Mouse (Mus musculus) embryonic facial prominence, embryonic 12.5 days (tissue): ENCODE measurements at regions not wholly inside any gene's neighbourhood (a gene's known extent, or its start where the extent isn't known, plus 50 kb on each side); places are given as distances from the start of the nearest gene placed in this dataset.

Source experiments
- ATAC-seq: fragments of 200-750 bp; cut with Nextera tagmentation; 2 replicates; pipeline ENCODE4 v1.8.0; 2017; ENCODE audit not compliant: insufficient number of reproducible peaks, insufficient read depth, low FRiP score, low TSS enrichment
- H3K27ac ChIP-seq: fragments of 300-500 bp; sonication (generic); 2 replicates; pipeline ENCODE4 v1.5.1; 2016; ENCODE audit warnings: mild to moderate bottlenecking
- H3K27me3 ChIP-seq: fragments of 300-500 bp; sonication (generic); 2 replicates; pipeline ENCODE4 v1.6.1; 2016; ENCODE audit warnings: mild to moderate bottlenecking, moderate library complexity
- H3K36me3 ChIP-seq: fragments of 300-500 bp; sonication (generic); 2 replicates; pipeline ENCODE4 v1.6.1; 2016; ENCODE audit warnings: mild to moderate bottlenecking
- H3K4me1 ChIP-seq: fragments of 300-500 bp; sonication (generic); 2 replicates; pipeline ENCODE4 v1.6.1; 2016
- H3K4me2 ChIP-seq: fragments of 300-500 bp; sonication (generic); replicated peaks from 2 replicates; pipeline ENCODE4 v1.6.1; 2016; ENCODE audit warnings: mild to moderate bottlenecking, moderate library complexity
- H3K4me3 ChIP-seq: fragments of 300-500 bp; sonication (generic); 2 replicates; pipeline ENCODE4 v1.5.1; 2016; ENCODE audit warnings: mild to moderate bottlenecking
- H3K9ac ChIP-seq: fragments of 300-500 bp; sonication (generic); 2 replicates; pipeline ENCODE4 v1.6.1; 2016; ENCODE audit warnings: mild to moderate bottlenecking, moderate library complexity
- H3K9me3 ChIP-seq: fragments of 300-500 bp; sonication (generic); 2 replicates; pipeline ENCODE4 v1.6.1; 2016; ENCODE audit warnings: mild to moderate bottlenecking, moderate library complexity
- WGBS: fragments of 180-500 bp; shearing (Covaris S2); methylation state at CpG from one replicate; pipeline ENCODE4 v1.1.7; 2016; 5-methylcytosine and 5-hydroxymethylcytosine counted together

DNA sequence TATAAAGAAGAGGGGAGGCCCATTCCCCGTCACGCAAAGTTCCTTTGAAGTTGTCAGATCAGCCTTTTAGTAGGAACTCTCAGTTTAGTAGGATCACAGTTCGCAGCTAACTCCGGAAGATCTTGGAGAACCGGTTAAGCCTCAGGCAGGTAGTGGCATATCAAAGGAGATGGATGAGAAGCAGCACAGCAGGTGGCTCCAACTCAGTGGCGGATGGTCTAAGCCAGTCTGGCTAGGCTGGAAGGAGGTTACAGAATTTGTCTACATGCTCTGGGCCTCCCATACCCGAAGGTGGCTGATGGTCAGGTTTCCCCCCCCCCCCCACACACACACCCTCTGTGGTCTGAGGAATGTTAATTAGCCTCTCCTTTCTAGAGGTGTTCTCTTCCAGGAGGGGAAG is 88.5 kb downstream of the Tmem17 start:
- ATAC-seq = no peak

DNA sequence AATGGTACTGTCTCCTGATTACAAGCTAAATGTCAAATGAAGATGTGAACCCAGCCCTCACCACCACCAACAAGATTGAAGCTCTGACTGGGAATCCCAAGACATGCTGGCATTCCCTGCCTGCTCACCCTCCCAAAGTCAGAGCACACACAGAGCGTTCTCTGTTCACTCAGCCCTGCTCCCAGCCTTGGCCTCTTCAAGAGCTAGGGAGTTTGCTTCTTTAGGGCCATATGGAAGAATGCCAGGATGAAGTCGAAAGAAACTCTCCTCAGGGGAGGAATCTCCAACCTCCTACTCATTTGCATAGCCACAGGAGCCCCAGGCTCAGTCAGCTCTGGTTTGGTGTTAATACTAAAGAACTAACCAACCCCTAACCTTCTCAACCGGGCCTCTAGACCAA is 90.1 kb downstream of the Tmem17 start:
- Histone ChIP-seq H3K36me3 (no peaks in the 10 kb centered on the region), H3K4me3 (no peak overlapping the region), H3K9me3 (no peaks in the 10 kb centered on the region), H3K4me1 (no peaks in the 10 kb centered on the region), H3K27me3 (no peaks in the 10 kb centered on the region), H3K4me2 (no peak overlapping the region), H3K9ac (no peak overlapping the region), H3K27ac (no peak overlapping the region)
- ATAC-seq = no peak
- 24% methylated on average over 3 of the region's 3 CpGs for WGBS

More for the DNA sequence above, 88.5 kb downstream of the Tmem17 start:
- no peak overlapping the region for H3K27ac ChIP-seq
- no peaks in the 10 kb centered on the region for H3K27me3 ChIP-seq
- H3K9me3 ChIP-seq = no peaks in the 10 kb centered on the region
- no peaks in the 10 kb centered on the region for H3K4me1 ChIP-seq
- no peaks in the 10 kb centered on the region for H3K36me3 ChIP-seq
- H3K9ac ChIP-seq = no peak overlapping the region
- WGBS = 52% methylated on average over 7 of the region's 7 CpGs
- H3K4me2 ChIP-seq = no peak overlapping the region
- H3K4me3 ChIP-seq = no peak overlapping the region

DNA sequence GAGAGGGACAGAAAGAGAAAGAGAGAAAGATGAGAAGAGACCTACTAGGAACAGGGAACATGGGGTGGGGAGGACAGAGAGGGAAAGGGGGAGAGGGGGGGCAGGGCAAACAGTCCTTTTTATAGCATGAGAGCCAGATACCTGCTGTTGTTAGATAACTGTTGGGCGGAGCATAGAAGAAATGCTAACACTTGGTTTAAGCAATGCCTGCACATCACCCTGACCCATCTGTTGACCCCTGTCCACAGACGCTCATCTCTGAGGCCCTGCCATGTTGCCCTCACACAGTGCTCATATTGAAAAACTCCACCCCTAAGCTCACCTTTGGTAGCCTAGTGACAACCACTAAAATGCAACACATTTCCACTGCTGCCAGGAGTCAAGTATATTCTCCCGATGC is 90.7 kb downstream of the Tmem17 start:
- no peaks in the 10 kb centered on the region for H3K27me3 ChIP-seq
- H3K4me1 ChIP-seq = no peaks in the 10 kb centered on the region
- H3K36me3 ChIP-seq = no peaks in the 10 kb centered on the region
- no peak overlapping the region for H3K4me3 ChIP-seq
- no peak overlapping the region for H3K9ac ChIP-seq
- no peak overlapping the region for H3K4me2 ChIP-seq
- WGBS = 66% methylated on average over 3 of the region's 3 CpGs
- no peak overlapping the region for H3K27ac ChIP-seq
- no peaks in the 10 kb centered on the region for H3K9me3 ChIP-seq
- no peak for ATAC-seq

DNA sequence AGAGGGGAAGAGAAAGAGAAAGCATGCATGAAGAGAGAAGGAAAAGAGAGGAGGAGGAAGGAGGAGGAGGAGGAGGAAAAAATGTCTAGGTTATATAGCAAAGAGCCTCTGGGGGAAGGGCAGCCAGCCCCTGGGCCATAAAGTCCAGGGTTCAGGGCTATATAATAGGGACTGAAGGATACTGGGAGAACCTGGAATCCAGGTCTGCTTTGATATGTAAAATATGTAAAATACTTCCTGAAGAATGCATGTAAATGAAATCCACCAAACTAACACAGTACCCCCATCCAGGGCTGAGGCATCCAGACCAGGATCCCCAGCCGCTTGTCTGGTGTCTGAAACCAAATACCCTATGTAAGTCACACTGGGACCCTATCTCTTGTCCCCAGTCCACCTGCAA is 91.5 kb downstream of the Tmem17 start:
- Histone ChIP-seq H3K9ac (no peak overlapping the region), H3K4me2 (no peak overlapping the region), H3K36me3 (no peaks in the 10 kb centered on the region), H3K4me3 (no peak overlapping the region), H3K9me3 (no peaks in the 10 kb centered on the region), H3K4me1 (no peaks in the 10 kb centered on the region), H3K27ac (no peak overlapping the region), H3K27me3 (no peaks in the 10 kb centered on the region)
- 78% methylated on average over 1 of the region's 1 CpGs for WGBS
- ATAC-seq = no peak

DNA sequence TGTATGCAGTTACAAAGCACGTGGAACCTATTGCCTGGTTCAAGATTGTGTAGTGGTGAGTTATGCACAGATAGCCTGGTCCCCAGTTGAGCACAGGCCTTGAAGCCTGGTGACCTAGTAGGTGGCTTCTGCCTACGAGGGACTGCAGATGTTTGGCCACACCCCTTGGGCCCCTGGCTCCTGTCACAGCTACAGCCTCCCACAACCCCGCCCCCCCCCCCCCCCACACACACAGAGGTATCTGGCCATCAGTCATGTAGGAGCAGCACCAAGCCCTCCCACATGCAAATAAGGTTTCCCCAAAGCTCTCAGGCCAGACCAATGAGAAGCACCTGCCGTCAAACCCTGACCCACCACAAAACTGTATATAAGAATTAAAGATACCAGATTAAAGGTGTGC is 94.5 kb downstream of the Tmem17 start:
- WGBS = 65% methylated on average over 4 of the region's 4 CpGs
- ATAC-seq = no peak
- Histone ChIP-seq H3K4me3 (no peak overlapping the region), H3K27me3 (no peaks in the 10 kb centered on the region), H3K4me1 (peaks cover 14% of the 10 kb centered on the region), H3K9ac (no peak overlapping the region), H3K27ac (no peak overlapping the region), H3K4me2 (no peak overlapping the region), H3K36me3 (no peaks in the 10 kb centered on the region), H3K9me3 (no peaks in the 10 kb centered on the region)

DNA sequence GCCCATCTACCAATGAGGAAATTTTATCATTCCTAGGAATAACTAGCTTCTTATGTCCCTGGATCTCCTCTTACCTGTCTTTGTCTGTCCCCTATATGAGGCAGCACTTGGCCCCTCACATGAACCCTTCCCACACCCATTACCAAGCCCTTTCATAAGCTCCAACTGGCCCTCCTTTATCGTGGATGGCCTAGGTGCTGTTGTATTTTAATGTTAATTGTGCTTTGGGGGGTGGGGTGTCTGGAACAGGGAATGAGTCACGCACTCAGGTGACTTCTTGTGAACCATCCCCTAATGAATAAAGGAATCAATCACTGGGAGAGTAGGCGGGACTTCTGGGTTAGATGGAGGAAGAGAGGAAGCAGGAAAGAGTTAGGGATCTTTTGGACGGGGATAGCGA is 95.8 kb downstream of the Tmem17 start:
- Histone ChIP-seq H3K9me3 (no peaks in the 10 kb centered on the region), H3K36me3 (no peaks in the 10 kb centered on the region), H3K27ac (no peak overlapping the region), H3K4me3 (no peak overlapping the region), H3K9ac (no peak overlapping the region), H3K4me1 (peaks cover 16% of the 10 kb centered on the region), H3K4me2 (no peak overlapping the region), H3K27me3 (no peaks in the 10 kb centered on the region)
- ATAC-seq = no peak
- 84% methylated on average over 5 of the region's 5 CpGs for WGBS

DNA sequence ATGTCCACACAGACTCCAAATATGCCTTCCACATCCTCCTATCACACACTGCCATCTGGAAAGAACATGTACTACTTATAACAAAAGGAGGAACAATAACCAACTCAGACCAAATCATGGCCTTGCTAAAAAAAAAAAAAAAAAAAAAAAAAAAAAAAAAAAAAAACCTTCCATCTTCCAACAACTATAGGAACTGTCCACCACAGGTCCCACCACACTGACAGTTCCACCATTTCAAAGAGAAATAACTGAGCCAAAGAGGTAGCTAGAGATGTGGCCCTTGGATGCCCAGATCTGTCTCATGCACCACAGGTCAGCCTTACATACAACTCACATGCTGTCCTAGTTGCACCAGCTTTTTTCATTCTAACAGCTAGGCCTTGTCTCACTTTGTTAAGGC is 97.1 kb downstream of the Tmem17 start:
- Histone ChIP-seq H3K9me3 (no peaks in the 10 kb centered on the region), H3K4me3 (no peak overlapping the region), H3K9ac (no peak overlapping the region), H3K27me3 (no peaks in the 10 kb centered on the region), H3K36me3 (no peaks in the 10 kb centered on the region), H3K4me1 (peaks cover 16% of the 10 kb centered on the region), H3K4me2 (no peak overlapping the region), H3K27ac (no peak overlapping the region)
- ATAC-seq = no peak

DNA sequence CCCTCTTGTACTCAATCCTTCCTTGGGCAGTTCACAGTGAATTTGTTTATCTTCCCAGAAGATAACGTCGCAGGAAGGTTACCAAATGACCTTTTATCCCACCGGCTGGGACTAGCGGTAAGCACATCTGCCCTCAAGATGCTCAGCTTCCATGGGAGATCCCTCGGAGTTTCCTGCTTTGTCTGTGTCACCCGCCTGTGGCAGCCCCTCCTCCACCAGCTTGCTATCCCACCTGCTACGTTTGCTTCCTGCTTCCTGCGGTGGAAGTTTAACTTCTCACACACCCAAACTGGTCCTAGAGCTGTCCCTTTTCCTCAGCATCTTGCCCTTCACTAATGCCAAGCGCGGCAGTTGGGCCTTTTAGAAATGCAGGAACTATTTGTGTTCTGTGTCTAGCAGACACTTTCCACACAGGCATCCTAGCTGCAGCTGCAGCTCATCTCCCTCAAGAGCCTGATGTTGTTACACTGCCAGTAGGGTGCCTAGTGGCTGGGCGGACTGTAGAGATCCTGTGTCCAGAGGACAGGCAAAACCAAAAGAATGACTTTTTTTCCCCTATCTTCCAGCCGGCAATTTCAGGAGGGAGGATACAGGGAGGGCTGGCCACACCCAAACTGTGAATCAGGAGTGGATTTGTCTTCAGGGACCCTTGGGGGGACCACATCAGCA is 98.7 kb downstream of the Tmem17 start:
- peak overlapping the region; percentile 19 for H3K4me2 ChIP-seq
- WGBS = 4% methylated on average over 12 of the region's 12 CpGs
- H3K4me1 ChIP-seq = peaks cover 16% of the 10 kb centered on the region
- ATAC-seq = no peak
- no peak overlapping the region for H3K4me3 ChIP-seq
- no peak overlapping the region for H3K9ac ChIP-seq
- no peak overlapping the region for H3K27ac ChIP-seq
- H3K36me3 ChIP-seq = no peaks in the 10 kb centered on the region
- no peaks in the 10 kb centered on the region for H3K9me3 ChIP-seq
- H3K27me3 ChIP-seq = no peaks in the 10 kb centered on the region

DNA sequence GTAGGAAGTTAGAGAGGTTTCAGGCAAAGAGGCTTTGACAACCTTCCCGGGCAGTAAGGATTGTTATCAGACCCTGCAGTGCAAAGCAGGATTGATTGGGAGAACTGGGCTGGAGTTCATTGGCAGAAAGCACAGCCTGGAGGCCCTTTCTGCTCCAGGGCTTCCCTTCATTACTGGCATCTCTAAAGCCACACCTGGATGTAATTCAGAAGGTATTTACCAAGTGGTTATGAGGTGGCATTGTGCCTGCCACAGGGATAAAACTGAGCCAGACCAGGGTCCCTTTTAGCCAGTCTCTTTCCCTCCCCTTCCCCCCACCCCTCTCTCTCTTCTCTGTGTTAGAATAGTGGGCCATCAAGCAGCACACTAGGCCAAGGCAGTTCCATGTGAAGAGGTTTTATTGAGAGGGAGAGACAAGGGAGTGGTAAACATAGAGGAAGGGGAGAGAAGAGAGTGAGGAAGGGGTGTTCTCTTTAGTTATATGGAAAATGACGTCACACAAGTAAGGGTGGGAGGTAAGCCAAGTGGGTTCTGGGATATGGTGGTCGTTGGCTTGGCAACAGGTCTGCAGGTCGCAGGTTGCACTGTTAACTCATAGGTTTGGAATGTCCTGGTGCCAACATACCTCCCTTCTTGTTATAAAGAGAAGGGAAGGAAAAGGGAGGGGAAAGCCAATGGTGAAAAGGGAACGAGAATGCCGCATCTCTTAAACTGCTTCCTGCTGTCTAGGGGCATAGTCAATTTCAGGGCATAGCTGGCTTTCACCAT is 99.4 kb downstream of the Tmem17 start:
- WGBS = 53% methylated on average over 6 of the region's 6 CpGs
- Histone ChIP-seq H3K4me1 (peaks cover 16% of the 10 kb centered on the region), H3K9ac (no peak overlapping the region), H3K27ac (no peak overlapping the region), H3K36me3 (no peaks in the 10 kb centered on the region), H3K27me3 (no peaks in the 10 kb centered on the region), H3K9me3 (no peaks in the 10 kb centered on the region), H3K4me3 (no peak overlapping the region), H3K4me2 (no peak overlapping the region)
- no peak for ATAC-seq

DNA sequence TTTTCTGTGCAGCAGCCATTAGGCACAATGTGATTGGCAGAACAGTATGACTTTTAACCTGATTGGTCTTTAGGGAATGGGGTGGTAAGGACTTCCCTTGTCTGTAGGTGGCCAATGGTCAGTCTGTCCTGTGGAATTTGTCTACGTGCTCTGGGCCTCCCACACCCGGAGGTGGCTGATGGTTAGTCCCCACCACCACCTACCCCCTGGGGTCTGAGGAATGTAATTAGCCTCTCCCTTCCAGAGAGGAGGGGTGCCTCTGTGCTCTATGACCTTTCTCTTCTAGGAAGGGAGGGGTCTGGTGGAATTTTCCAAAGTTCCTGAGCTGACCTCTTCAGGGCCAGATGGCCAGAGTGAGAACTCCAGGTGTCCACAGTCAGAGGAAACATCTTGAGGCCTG is 101.6 kb downstream of the Tmem17 start:
- H3K4me3 ChIP-seq = no peak overlapping the region
- H3K27me3 ChIP-seq = no peaks in the 10 kb centered on the region
- H3K4me2 ChIP-seq = no peak overlapping the region
- no peak overlapping the region for H3K9ac ChIP-seq
- no peaks in the 10 kb centered on the region for H3K36me3 ChIP-seq
- 50% methylated on average over 2 of the region's 2 CpGs for WGBS
- H3K9me3 ChIP-seq = no peaks in the 10 kb centered on the region
- no peak overlapping the region for H3K27ac ChIP-seq
- no peak for ATAC-seq
- H3K4me1 ChIP-seq = peaks cover 16% of the 10 kb centered on the region

DNA sequence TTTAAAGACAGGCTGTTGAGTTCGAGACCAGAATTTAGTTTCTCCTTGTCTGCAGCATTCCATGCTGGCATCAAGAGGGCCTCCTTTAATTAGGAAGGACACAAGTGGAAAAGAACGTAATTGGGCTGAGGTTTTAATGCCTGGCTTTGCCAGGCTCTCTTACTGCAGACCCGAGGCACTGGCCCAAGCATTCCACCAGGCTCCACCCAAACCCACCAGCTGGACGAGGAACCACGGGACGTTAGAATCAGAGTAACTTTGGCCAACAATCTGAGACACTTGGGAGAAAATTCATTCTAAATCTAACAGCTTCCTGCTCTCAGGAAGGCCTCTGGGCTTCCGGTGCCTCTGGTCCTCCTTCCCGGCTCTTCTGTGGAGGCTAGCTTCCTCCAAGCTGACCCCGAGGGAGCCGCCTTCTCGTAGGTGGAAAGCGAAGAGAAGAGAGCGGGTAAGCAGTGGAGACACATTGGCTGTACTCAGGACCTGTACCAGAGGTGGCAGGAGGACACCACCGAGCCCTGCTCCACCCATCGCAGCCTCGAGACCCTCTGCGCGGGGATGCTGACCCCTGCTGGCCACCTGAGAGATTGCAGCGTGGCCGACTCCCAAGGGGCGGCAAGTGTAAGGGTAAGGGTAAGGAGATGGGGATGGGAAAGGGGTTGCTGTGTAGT is 105.5 kb downstream of the Tmem17 start:
- Histone ChIP-seq H3K27ac (no peak overlapping the region), H3K27me3 (no peaks in the 10 kb centered on the region), H3K9ac (peak overlapping the region; percentile 47; the same call in 1 of the 2 replicates), H3K9me3 (no peaks in the 10 kb centered on the region), H3K4me2 (peak overlapping the region; percentile 58), H3K4me3 (peak overlapping the region; percentile 33), H3K4me1 (no peaks in the 10 kb centered on the region; the same call in 1 of the 2 replicates), H3K36me3 (no peaks in the 10 kb centered on the region)
- ATAC-seq = peak; percentile 83
- 13% methylated on average over 21 of the region's 21 CpGs for WGBS
